9 mouse cellular contexts compared by ENCODE assay signal in genomic region chr9:58841655-58842054, GRCm38 (mm10). TPM values are rescaled to one million over a fixed set of nuclear protein-coding genes. Genes with fewer than 3 reads are reported as not detected.
DNase-seq lines count a peak whose midpoint lies in the region; ATAC-seq and TF ChIP-seq lines count a peak whose summit lies in the region.
"Had no signal": no experiment of that assay in that cellular context is flagged by ENCODE, and none has a peak within 500 bp of the region (broad histone marks: within the 10 kb centered on the region; RNA-seq: fewer than 3 reads in every experiment).

No protein-coding gene starts in this region.

- 36% methylated on average over 6 of the region's 6 CpGs for WGBS in forebrain, embryonic 10.5 days
- 35% methylated on average over 6 of the region's 6 CpGs for WGBS in forebrain, embryonic 13.5 days
- 11% methylated on average over 6 of the region's 6 CpGs for WGBS in liver, adult 2 months

- TF ChIP-seq POLR2A in liver, adult 2 months (IDR thresholded peaks at IDR 0.05; ENCODE audit: extremely low read depth, insufficient read depth, low read length): no peak

- no peak overlapping the region for H3K4me2 ChIP-seq in forebrain, embryonic 13.5 days

- H3K79me2 ChIP-seq in liver, adult 2 months (ENCODE audit: control insufficient read depth, insufficient read depth, low read length): no peaks in the 10 kb centered on the region

- H3K4me3 ChIP-seq in forebrain, embryonic 10.5 days: no peak overlapping the region
- H3K4me3 ChIP-seq in forebrain, embryonic 13.5 days: no peak overlapping the region
- no peak overlapping the region for H3K4me3 ChIP-seq in liver, adult 2 months (ENCODE audit: insufficient read depth, low read depth, low read length)
- H3K4me3 ChIP-seq: heart, adult 2 months had no signal

- no peaks in the 10 kb centered on the region for H3K4me1 ChIP-seq in forebrain, embryonic 10.5 days
- H3K4me1 ChIP-seq in forebrain, embryonic 13.5 days: 0 out of 2 replicates have a peak, but pooled peaks cover 8% of the 10 kb centered on the region
- no peaks in the 10 kb centered on the region for H3K4me1 ChIP-seq in liver, adult 2 months (ENCODE audit: control insufficient read depth, insufficient read depth, low read length)

- H3K27ac ChIP-seq in forebrain, embryonic 10.5 days: no peak overlapping the region
- no peak overlapping the region for H3K27ac ChIP-seq in forebrain, embryonic 13.5 days
- H3K27ac ChIP-seq in liver, adult 2 months (replicated peaks; ENCODE audit: insufficient read depth, low read depth, low read length): no peak overlapping the region
- H3K27ac ChIP-seq: heart, adult 2 months had no signal

- TF ChIP-seq CTCF in liver, adult 2 months (IDR thresholded peaks at IDR 0.05; ENCODE audit: low read depth, low read length): 0 out of 2 replicates have a peak, but pooled peaks have one; percentile 0

- H3K27me3 ChIP-seq in forebrain, embryonic 10.5 days (ENCODE audit: poor library complexity, severe bottlenecking): no peaks in the 10 kb centered on the region
- H3K27me3 ChIP-seq in forebrain, embryonic 13.5 days: no peaks in the 10 kb centered on the region
- H3K27me3 ChIP-seq in liver, adult 2 months (ENCODE audit: control insufficient read depth, insufficient read depth, low read length): no peaks in the 10 kb centered on the region

- no peak overlapping the region for H3K9ac ChIP-seq in forebrain, embryonic 13.5 days
- no peak overlapping the region for H3K9ac ChIP-seq in liver, adult 2 months (ENCODE audit: low read depth, low read length)

- ATAC-seq in forebrain, embryonic 13.5 days: no peak

- H3K36me3 ChIP-seq in forebrain, embryonic 10.5 days (replicated peaks): no peaks in the 10 kb centered on the region
- 0 out of 2 replicates have a peak, but pooled peaks cover 5% of the 10 kb centered on the region for H3K36me3 ChIP-seq in forebrain, embryonic 13.5 days (ENCODE audit: poor library complexity, severe bottlenecking)
- no peaks in the 10 kb centered on the region for H3K36me3 ChIP-seq in liver, adult 2 months (ENCODE audit: control insufficient read depth, insufficient read depth, low read length)

- DNase-seq in forebrain, embryonic 10.5 days (ENCODE audit: extremely low spot score, low spot score): peak; percentile 64
- peak; percentile 11 to 63 for DNase-seq in spleen, postnatal 10 days (ENCODE audit: low spot score in 2 of 2)
- DNase-seq in spleen, adult 12 weeks (ENCODE audit: low spot score): no peak
- peak; percentile 82 for DNase-seq in embryo, embryonic 11 days
- peak; percentile 7 for DNase-seq in liver, adult 2 months (ENCODE audit: extremely low read depth, low read depth, low spot score)
- peak; percentile 41 for DNase-seq in thymus, postnatal 0 days (ENCODE audit: low spot score)
- no peak for DNase-seq in layer of hippocampus, adult 9-11 months

- no peaks in the 10 kb centered on the region for H3K9me3 ChIP-seq in forebrain, embryonic 10.5 days
- no peaks in the 10 kb centered on the region for H3K9me3 ChIP-seq in forebrain, embryonic 13.5 days (replicated peaks)

RNA-seq across cellular contexts. Expression of gene Hcn4, which starts 18.4 kb away (rescaled TPM):
- polyA plus RNA-seq in forebrain, embryonic 10.5 days (2016; fragmentation: Nextera tagmentation; extraction: Ambion mirVana): 0.17 and 0.30 TPM in 2 replicates
- 1.4 and 1.8 TPM in 2 replicates for polyA plus RNA-seq in forebrain, embryonic 13.5 days (2015; fragmentation: Nextera tagmentation; extraction: Ambion mirVana)
- total RNA-seq in liver, adult 2 months (2014; rRNA removed): not detected in 2 replicates
- polyA plus RNA-seq in liver, adult 2 months (2012; rRNA removed): not detected in 2 replicates
- 0.17 and 0.22 TPM in 2 replicates for polyA plus RNA-seq in thymus, postnatal 0 days (2015; fragmentation: Nextera tagmentation; extraction: Ambion mirVana)

Comparison
In these comparisons a context has a peak if more than half of its experiments do, and no peak if none do; other contexts are left out.
1. DNase-seq: peak in forebrain, embryonic 10.5 days (single experiment), spleen, postnatal 10 days (2 of 2), embryo, embryonic 11 days (single experiment), liver, adult 2 months (single experiment) and thymus, postnatal 0 days (single experiment); none in spleen, adult 12 weeks (single experiment) and layer of hippocampus, adult 9-11 months (single experiment).